Mouse (Mus musculus) embryonic fibroblast, embryonic 13.5 days (primary cell): ENCODE measurements at regions not wholly inside any gene's neighbourhood (a gene's known extent, or its start where the extent isn't known, plus 50 kb on each side); places are given as distances from the start of the nearest gene placed in this dataset.

Source experiments
- CTCF ChIP-seq: IDR thresholded peaks from 2 replicates; pipeline ENCODE4 v1.5.1; 2011; ENCODE audit warnings: mild to moderate bottlenecking, control low read depth, low read length, moderate library complexity, borderline replicate concordance; ENCODE audit not compliant: insufficient read depth
- POLR2A ChIP-seq: IDR thresholded peaks from 2 replicates; pipeline ENCODE4 v1.6.1; 2011; ENCODE audit warnings: low read depth, mild to moderate bottlenecking, control low read depth, low read length, moderate library complexity

GRCm38 (mm10) chrX:50537122-50537784, 109.0 kb upstream of the Olfr1324 start:
- TF ChIP-seq CTCF (no peak), POLR2A (peak; percentile 67)
